Mouse (Mus musculus) kidney, embryonic 16.5 days (tissue): ENCODE data around the gene Fbh1. TPM values are rescaled to one million over a fixed set of nuclear protein-coding genes. Genes with fewer than 3 reads are reported as not detected.

Source experiments
- ATAC-seq: fragments of 200-750 bp; cut with Nextera tagmentation; 2 replicates; pipeline ENCODE4 v1.8.0; 2017; ENCODE audit warnings: moderate TSS enrichment; ENCODE audit not compliant: low FRiP score, low TSS enrichment
- H3K27ac ChIP-seq: fragments of 300-500 bp; sonication (generic); 2 replicates; pipeline ENCODE4 v1.5.1; 2014; ENCODE audit warnings: low read length
- H3K27me3 ChIP-seq: fragments of 300-500 bp; sonication (generic); 2 replicates; pipeline ENCODE4 v1.6.1; 2014; ENCODE audit warnings: low read length, control low read depth, mixed read lengths; ENCODE audit not compliant: insufficient read depth
- H3K36me3 ChIP-seq: fragments of 300-500 bp; sonication (generic); 2 replicates; pipeline ENCODE4 v1.6.1; 2014; ENCODE audit warnings: low read length, control low read depth, mixed read lengths; ENCODE audit not compliant: insufficient read depth
- H3K4me1 ChIP-seq: fragments of 300-500 bp; sonication (generic); 2 replicates; pipeline ENCODE4 v1.6.1; 2014; ENCODE audit warnings: low read length, control low read depth, mixed read lengths; ENCODE audit not compliant: insufficient read depth
- H3K4me2 ChIP-seq: fragments of 300-500 bp; sonication (generic); replicated peaks from 2 replicates; pipeline ENCODE4 v1.6.1; 2014; ENCODE audit warnings: low read depth, low read length
- H3K4me3 ChIP-seq: fragments of 300-500 bp; sonication (generic); 2 replicates; pipeline ENCODE4 v1.5.1; 2014; ENCODE audit warnings: mild to moderate bottlenecking, low read length
- H3K9ac ChIP-seq: fragments of 300-500 bp; sonication (generic); replicated peaks from 2 replicates; pipeline ENCODE4 v1.6.1; 2014; ENCODE audit warnings: low read length
- H3K9me3 ChIP-seq: fragments of 300-500 bp; sonication (generic); 2 replicates; pipeline ENCODE4 v1.6.1; 2016; ENCODE audit warnings: low read length, control low read depth
- WGBS: fragments of 180-500 bp; shearing (Covaris S2); extraction: QIAGEN DNeasy Blood & Tissue Kit; methylation state at CpG from one replicate; pipeline ENCODE4 v1.1.7; 2014; 5-methylcytosine and 5-hydroxymethylcytosine counted together
- polyA plus RNA-seq: library from polyadenylated mRNA; unstranded; fragments of >200 nt; fragmentation: Nextera tagmentation; extraction: Ambion mirVana; gene quantifications from 2 replicates; pipeline ENCODE4 v1.2.1, GENCODE M21; 2015

The Fbh1 gene
- polyA plus RNA-seq, 1 experiment from 2014 or later = 141 TPM

DNA sequence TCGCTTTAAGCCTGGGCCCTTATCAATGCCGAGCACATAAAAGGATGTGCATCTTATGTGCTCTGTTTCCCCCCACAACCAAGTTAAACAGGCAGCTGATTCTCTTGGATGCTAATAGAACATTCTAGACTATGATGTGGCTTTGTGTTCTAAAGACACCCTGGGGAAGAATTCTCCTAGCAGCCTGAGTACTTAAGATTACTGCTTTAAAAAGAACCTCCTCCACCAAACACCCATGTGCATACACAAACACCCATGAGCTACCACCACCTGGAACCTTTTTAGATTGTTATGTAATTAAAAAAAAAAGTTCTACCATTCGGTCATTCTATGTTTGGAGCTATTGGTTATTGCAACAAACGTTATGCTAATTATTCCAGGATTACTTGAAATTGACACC is 5.0 kb downstream of the Fbh1 start:
- WGBS = 91% methylated on average over 4 of the region's 4 CpGs
- Histone ChIP-seq H3K27me3 (no peaks in the 10 kb centered on the region), H3K36me3 (peaks cover 12% of the 10 kb centered on the region), H3K4me1 (peaks cover 10% of the 10 kb centered on the region), H3K4me3 (no peak overlapping the region), H3K27ac (no peak overlapping the region), H3K4me2 (no peak overlapping the region), H3K9ac (no peak overlapping the region), H3K9me3 (no peaks in the 10 kb centered on the region)
- ATAC-seq = no peak

DNA sequence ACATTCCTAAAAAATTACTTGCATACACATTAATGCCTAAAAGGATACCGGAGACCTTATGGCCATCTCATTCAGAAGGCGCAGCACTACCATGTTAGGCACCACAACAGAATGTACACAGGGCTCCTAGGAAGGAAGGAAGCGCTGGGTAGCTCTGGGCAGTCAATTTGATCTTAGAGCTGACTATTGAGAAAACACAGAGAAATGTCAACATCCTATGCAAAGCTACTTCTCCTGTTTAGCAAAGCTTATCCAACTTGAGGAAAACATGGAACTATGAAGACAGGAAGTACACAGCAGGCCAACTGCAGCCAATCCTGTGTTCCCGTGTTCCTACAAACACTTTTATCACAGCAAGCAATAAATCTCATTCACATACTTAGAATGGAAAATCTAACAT is 5.7 kb downstream of the Fbh1 start:
- Histone ChIP-seq H3K9me3 (no peaks in the 10 kb centered on the region), H3K4me2 (no peak overlapping the region), H3K36me3 (peaks cover 19% of the 10 kb centered on the region), H3K4me3 (no peak overlapping the region), H3K4me1 (peaks cover 10% of the 10 kb centered on the region), H3K9ac (no peak overlapping the region), H3K27ac (no peak overlapping the region), H3K27me3 (no peaks in the 10 kb centered on the region)
- no peak for ATAC-seq
- WGBS = 86% methylated on average over 4 of the region's 4 CpGs

DNA sequence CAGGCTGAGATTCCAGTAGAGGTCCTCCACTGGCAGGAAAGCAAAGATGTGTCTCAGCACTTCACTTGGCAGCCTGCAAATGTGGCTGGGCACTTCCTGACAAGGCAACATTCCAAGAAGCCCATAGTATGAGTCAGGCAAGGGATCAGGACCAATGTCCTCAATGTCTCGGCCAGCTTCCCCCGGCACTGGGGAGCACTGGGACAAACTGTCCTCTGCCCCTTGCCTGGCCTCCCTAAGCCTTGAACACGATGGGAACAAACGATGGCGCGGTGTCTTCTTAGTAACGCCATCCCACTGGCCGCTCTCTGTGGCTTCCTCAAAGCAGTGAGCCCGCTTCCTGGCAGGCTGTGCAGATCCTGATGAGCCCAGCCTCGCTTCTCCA is 10.2 kb downstream of the Fbh1 start:
- no peak overlapping the region for H3K9ac ChIP-seq
- H3K4me3 ChIP-seq = no peak overlapping the region
- no peaks in the 10 kb centered on the region for H3K9me3 ChIP-seq
- peaks cover 49% of the 10 kb centered on the region for H3K36me3 ChIP-seq
- H3K4me1 ChIP-seq = no peaks in the 10 kb centered on the region
- H3K27me3 ChIP-seq = no peaks in the 10 kb centered on the region
- 90% methylated on average over 10 of the region's 10 CpGs for WGBS
- ATAC-seq = no peak
- H3K4me2 ChIP-seq = no peak overlapping the region
- H3K27ac ChIP-seq = no peak overlapping the region

DNA sequence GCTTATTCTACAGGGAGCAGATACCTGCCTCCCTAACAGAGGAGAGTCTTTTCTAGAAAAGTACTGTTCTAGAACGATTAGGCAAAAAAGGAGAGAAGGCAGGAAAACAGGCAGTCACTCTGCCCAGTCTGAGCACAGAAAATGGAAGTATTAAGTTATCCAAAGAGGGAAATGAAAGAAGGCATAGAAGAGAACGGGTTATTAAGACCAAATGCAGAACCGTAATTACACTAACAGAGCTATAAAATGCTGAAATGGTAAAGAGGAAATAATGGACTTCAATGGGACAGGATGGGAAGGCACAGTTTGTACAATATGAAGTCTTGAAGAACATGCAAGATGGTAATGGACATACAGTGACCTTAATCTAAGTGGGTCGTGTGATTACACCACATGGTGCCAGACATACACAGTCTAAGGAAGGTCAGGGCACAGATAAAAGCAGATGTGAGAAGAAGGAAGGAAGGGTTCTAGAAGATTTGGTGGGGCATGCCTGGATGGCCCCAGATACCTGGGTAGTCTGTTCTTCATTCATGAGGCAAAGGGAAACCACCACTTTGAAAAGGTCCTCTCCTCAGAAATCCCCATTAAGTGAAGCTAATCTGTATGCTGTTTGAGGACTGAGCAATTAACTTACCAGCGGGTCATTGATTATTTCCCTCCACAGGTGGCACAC is 10.8 kb downstream of the Fbh1 start:
- no peak for ATAC-seq
- no peak overlapping the region for H3K4me2 ChIP-seq
- H3K36me3 ChIP-seq = peaks cover 54% of the 10 kb centered on the region
- no peak overlapping the region for H3K9ac ChIP-seq
- H3K4me3 ChIP-seq = no peak overlapping the region
- H3K9me3 ChIP-seq = no peaks in the 10 kb centered on the region
- WGBS = 83% methylated on average over 5 of the region's 5 CpGs
- H3K27me3 ChIP-seq = no peaks in the 10 kb centered on the region
- H3K27ac ChIP-seq = no peak overlapping the region
- H3K4me1 ChIP-seq = no peaks in the 10 kb centered on the region

DNA sequence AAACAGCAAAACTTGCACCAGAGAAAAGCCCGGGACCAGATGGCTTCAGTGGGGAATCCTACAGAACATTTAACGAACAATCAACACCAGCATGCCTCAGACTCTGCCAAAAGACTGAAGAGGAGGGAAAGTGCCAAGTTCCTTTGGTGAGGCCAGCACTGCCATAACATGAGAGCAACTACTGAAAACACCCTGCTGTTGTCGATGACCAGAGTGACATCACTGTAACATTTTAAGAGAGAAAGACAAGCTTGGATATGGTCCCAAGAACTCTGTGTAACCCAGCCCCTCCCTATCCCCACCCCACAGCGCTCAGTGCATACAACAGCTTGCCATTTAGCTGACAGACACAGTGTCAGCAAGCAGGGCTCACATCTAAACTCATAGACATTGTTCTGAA is 11.7 kb downstream of the Fbh1 start:
- ATAC-seq = no peak
- Histone ChIP-seq H3K4me2 (no peak overlapping the region), H3K36me3 (peaks cover 56% of the 10 kb centered on the region)

DNA sequence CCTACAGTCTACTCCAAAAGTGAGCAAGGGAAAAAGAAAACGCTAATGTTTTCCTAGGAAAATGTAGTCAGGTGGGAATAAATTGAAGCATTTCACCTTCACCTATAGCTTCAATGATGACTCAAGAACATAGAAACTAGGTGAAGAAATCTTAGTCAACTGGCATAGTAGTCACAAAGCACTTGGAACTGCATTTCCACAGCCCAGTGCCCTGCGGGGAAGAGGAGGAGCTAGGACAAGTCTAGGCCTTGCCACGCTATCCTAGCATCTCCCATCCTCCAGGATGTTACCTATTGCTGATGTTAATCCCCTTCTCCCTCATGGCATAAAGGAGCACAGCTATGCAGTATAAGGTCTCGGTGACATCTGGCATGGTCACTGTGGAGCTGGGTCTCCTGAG is 14.8 kb downstream of the Fbh1 start:
- no peaks in the 10 kb centered on the region for H3K27me3 ChIP-seq
- no peak overlapping the region for H3K9ac ChIP-seq
- no peak for ATAC-seq
- H3K27ac ChIP-seq = no peak overlapping the region
- H3K4me3 ChIP-seq = no peak overlapping the region
- peaks cover 66% of the 10 kb centered on the region for H3K36me3 ChIP-seq
- no peaks in the 10 kb centered on the region for H3K4me1 ChIP-seq
- no peak overlapping the region for H3K4me2 ChIP-seq
- 92% methylated on average over 4 of the region's 4 CpGs for WGBS
- no peaks in the 10 kb centered on the region for H3K9me3 ChIP-seq

More for the DNA sequence above, 11.7 kb downstream of the Fbh1 start:
- WGBS = 81% methylated on average over 4 of the region's 4 CpGs
- Histone ChIP-seq H3K27me3 (no peaks in the 10 kb centered on the region), H3K9ac (no peak overlapping the region), H3K4me1 (no peaks in the 10 kb centered on the region), H3K4me3 (no peak overlapping the region), H3K9me3 (no peaks in the 10 kb centered on the region), H3K27ac (no peak overlapping the region)

DNA sequence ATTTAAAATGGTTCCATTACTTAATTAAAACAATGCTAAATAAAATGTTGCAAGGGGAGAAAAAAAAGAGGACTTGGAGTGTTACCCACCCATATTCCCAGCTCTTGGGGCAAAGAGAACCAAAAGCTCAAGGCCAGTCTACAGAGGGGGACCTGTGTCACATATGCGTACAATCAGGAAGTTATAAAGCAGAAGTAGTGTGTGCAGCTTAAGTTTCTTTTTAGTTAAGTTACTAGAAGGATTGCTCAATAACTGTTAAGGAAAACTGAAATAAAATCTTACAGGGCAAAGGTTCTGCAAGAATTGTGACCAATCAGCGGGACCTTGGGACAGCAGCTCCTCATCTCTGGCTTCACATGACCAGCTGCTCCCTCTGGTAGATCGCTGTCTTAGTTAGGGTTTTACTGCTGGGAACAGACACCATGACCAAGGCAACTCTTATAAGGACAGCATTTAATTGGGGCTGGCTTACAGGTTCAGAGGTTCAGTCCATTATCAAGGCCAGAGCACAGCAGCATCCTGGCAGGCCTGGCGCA is 37.8 kb downstream of the Fbh1 start:
- H3K9ac ChIP-seq = no peak overlapping the region
- H3K27ac ChIP-seq = no peak overlapping the region
- no peak overlapping the region for H3K4me2 ChIP-seq
- no peak overlapping the region for H3K4me3 ChIP-seq
- no peaks in the 10 kb centered on the region for H3K9me3 ChIP-seq
- H3K27me3 ChIP-seq = no peaks in the 10 kb centered on the region
- H3K4me1 ChIP-seq = no peaks in the 10 kb centered on the region
- ATAC-seq = no peak
- WGBS = 92% methylated on average over 4 of the region's 4 CpGs
- peaks cover 46% of the 10 kb centered on the region for H3K36me3 ChIP-seq

DNA sequence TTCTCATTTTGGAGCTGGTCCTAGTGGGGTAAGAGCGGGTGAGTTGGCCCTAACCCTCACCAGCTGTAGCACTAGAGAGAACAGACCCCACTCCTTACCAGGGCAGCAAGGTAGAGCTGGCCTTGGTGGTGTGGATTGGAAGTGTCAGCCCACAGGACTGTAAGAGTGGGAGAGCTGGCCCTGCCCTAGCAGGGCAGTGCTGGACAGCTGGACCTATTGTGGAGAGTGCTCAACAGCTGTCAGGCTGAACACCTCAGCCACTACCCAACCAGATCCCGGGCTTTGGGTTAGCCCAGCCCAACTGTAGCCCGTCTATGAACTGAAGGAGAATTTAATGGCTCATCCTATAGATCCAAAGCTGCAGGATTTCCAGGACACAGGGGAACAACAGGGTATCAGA is 38.6 kb downstream of the Fbh1 start:
- WGBS = 93% methylated on average over 3 of the region's 3 CpGs
- no peaks in the 10 kb centered on the region for H3K9me3 ChIP-seq
- no peak overlapping the region for H3K4me3 ChIP-seq
- H3K4me2 ChIP-seq = no peak overlapping the region
- H3K4me1 ChIP-seq = no peaks in the 10 kb centered on the region
- H3K9ac ChIP-seq = no peak overlapping the region
- H3K36me3 ChIP-seq = peaks cover 42% of the 10 kb centered on the region
- no peak overlapping the region for H3K27ac ChIP-seq
- H3K27me3 ChIP-seq = no peaks in the 10 kb centered on the region
- no peak for ATAC-seq

DNA sequence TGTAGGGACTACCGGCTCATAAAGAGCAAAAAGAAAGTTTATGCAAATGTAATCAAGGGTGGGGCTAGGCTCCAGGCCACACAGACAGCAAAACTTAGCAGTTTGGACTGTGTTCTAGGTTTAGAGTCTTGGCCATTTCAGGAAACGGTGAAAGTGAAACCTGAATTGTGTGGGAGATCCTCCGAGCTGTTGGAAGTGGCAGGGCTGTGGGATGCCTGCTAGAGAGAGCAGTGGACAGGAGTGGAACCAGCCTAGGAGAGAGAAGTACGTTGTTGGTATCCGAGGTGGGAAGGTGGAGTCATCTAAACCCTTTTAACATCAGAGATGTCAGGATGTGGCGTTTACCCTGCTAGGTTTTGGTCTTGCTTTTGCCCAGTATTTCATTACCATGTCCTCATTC is 41.5 kb downstream of the Fbh1 start:
- Histone ChIP-seq H3K27ac (no peak overlapping the region), H3K4me3 (no peak overlapping the region), H3K4me2 (no peak overlapping the region), H3K36me3 (peaks cover 13% of the 10 kb centered on the region), H3K27me3 (no peaks in the 10 kb centered on the region), H3K4me1 (no peaks in the 10 kb centered on the region), H3K9ac (no peak overlapping the region), H3K9me3 (no peaks in the 10 kb centered on the region)
- 83% methylated on average over 6 of the region's 6 CpGs for WGBS
- ATAC-seq = no peak

DNA sequence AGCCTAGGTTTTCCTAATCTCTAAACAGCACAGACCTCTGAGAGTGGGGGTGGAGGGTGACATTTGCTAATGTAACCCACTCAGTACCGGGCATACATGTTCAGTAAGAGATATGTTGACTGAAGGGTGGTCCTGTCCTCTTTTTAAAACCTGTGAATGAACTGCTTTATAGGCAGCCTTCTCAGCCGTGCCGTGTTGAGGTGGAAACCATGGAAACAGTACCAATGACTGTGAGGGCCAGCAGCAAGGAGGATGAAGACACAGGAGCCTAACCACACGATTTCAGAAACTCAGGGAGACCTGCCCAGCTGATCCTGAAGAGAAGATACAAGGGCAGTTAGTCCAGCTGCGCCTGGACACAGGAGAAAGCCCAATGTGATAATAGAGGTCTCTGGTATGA is 44.4 kb downstream of the Fbh1 start:
- 71% methylated on average over 5 of the region's 5 CpGs for WGBS
- H3K27ac ChIP-seq = no peak overlapping the region
- peaks cover 2% of the 10 kb centered on the region; the same call in 1 of the 2 replicates for H3K36me3 ChIP-seq
- no peak overlapping the region for H3K4me2 ChIP-seq
- H3K27me3 ChIP-seq = no peaks in the 10 kb centered on the region
- ATAC-seq = no peak
- H3K4me3 ChIP-seq = no peak overlapping the region
- no peaks in the 10 kb centered on the region for H3K9me3 ChIP-seq
- no peak overlapping the region for H3K9ac ChIP-seq
- no peaks in the 10 kb centered on the region for H3K4me1 ChIP-seq
